Mouse (Mus musculus): ENCODE results near the gene Ano5.

DNA sequence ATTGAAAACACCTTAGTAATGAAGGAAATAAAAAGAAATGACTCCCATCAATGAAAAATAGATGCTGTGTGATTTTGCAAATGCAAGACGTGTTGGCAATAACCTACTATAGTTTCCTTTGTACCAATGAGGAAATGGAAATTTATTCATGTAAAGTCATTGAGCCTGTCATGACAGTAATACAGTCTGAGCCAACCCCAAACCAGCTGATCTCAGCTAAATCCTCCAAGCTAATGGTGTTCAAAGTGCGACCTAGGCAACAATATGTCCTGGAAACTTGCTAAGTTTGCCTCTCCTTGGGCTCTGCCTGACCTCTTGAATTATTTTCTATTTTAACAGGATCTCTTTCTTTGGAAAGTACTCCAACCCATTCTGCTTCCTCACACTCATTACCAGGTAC lies 107.6 kb downstream of the Ano5 start:
- TF ChIP-seq CTCF (IDR thresholded peaks at IDR 0.05; ENCODE audit: low read depth, low read length), result no peak
- no peak for TF ChIP-seq POLR2A (IDR thresholded peaks at IDR 0.05; ENCODE audit: extremely low read depth, insufficient read depth, low read length)
